Mouse (Mus musculus): Measurements from ENCODE around the gene B3gnt6.

Gene B3gnt6

GRCm38 (mm10) chr7:98149802-98150201 is 49.5 kb downstream of the B3gnt6 start:
- DNase-seq (ENCODE audit: low spot score in 2 of 2) = no peak

- no peak for DNase-seq (ENCODE audit: low spot score in 2 of 2)
These were observed 50.4 kb downstream of the B3gnt6 start for GRCm38 (mm10) chr7:98148721-98149407.

GRCm38 (mm10) chr7:98147766-98148165 is 51.5 kb downstream of the B3gnt6 start:
- DNase-seq (ENCODE audit: low spot score in 2 of 2) = no peak

GRCm38 (mm10) chr7:98146447-98146845 is 52.8 kb downstream of the B3gnt6 start:
- no peak for DNase-seq (ENCODE audit: low spot score in 2 of 2)

GRCm38 (mm10) chr7:98145842-98146446 is 53.3 kb downstream of the B3gnt6 start:
- DNase-seq (ENCODE audit: low spot score in 2 of 2) = no peak

- no peak for DNase-seq (ENCODE audit: low spot score in 2 of 2)
These were observed 53.9 kb downstream of the B3gnt6 start, which contains the start of gene Omp for GRCm38 (mm10) chr7:98145402-98145801. Gene Omp (minus strand): TSS chr7:98145502.

GRCm38 (mm10) chr7:98142648-98143047 is 56.6 kb downstream of the B3gnt6 start:
- no peak for DNase-seq (ENCODE audit: low spot score in 2 of 2)
